Mouse (Mus musculus) cerebellum, postnatal 25 days (tissue): ENCODE measurements around the gene Dnajc7.

Experiments
- DNase-seq, 2 experiments: peaks; one replicate each; pipeline ENCODE4 v3.0.0; 2021; ENCODE audit warnings: mixed read lengths in 2 of 2

Dnajc7 gene

GRCm38 (mm10) chr11:100579116-100579799 is 40.7 kb downstream of the Dnajc7 start:
- no peak for DNase-seq

- no peak for DNase-seq
Observed at GRCm38 (mm10) chr11:100577852-100578599, 41.9 kb downstream of the Dnajc7 start.

- no peak for DNase-seq
Observed at GRCm38 (mm10) chr11:100576256-100576655, 43.7 kb downstream of the Dnajc7 start.

- peak in 1 of 2 experiments; percentile 58 for DNase-seq
Observed at GRCm38 (mm10) chr11:100575484-100575855, 44.5 kb downstream of the Dnajc7 start.

- peak; percentile 66 to 82 for DNase-seq
Observed at GRCm38 (mm10) chr11:100574708-100575483, 45.1 kb downstream of the Dnajc7 start, which contains the start of gene Cnp. Gene Cnp, plus strand, starts transcription at chr11:100574904.

- no peak for DNase-seq
Observed at GRCm38 (mm10) chr11:100574188-100574587, 45.8 kb downstream of the Dnajc7 start.

GRCm38 (mm10) chr11:100571202-100571567 is 48.8 kb downstream of the Dnajc7 start:
- peak; percentile 32 to 48 for DNase-seq

- peak; percentile 74 to 86 for DNase-seq
Observed at GRCm38 (mm10) chr11:100570430-100571201, 49.4 kb downstream of the Dnajc7 start.

GRCm38 (mm10) chr11:100569789-100570188 is 50.2 kb downstream of the Dnajc7 start:
- DNase-seq: no peak

GRCm38 (mm10) chr11:100568692-100569091 is 51.3 kb downstream of the Dnajc7 start:
- no peak for DNase-seq

- DNase-seq: no peak
Observed at GRCm38 (mm10) chr11:100567815-100568245, 52.1 kb downstream of the Dnajc7 start.

GRCm38 (mm10) chr11:100567229-100567628 is 52.7 kb downstream of the Dnajc7 start:
- no peak for DNase-seq

- no peak for DNase-seq
Observed at GRCm38 (mm10) chr11:100564703-100565102, 55.3 kb downstream of the Dnajc7 start.

- DNase-seq: no peak
Observed at GRCm38 (mm10) chr11:100564297-100564696, 55.7 kb downstream of the Dnajc7 start.

- DNase-seq: no peak
Observed at GRCm38 (mm10) chr11:100561748-100562147, 58.2 kb downstream of the Dnajc7 start.

GRCm38 (mm10) chr11:100559476-100559875 is 60.5 kb downstream of the Dnajc7 start:
- DNase-seq: no peak

- no peak for DNase-seq
Observed at GRCm38 (mm10) chr11:100557563-100557962, 62.4 kb downstream of the Dnajc7 start.

- peak; percentile 53 to 72 for DNase-seq
Observed at GRCm38 (mm10) chr11:100555583-100555982, 64.4 kb downstream of the Dnajc7 start.

GRCm38 (mm10) chr11:100552842-100553241 is 67.1 kb downstream of the Dnajc7 start:
- no peak for DNase-seq

- DNase-seq: no peak
Observed at GRCm38 (mm10) chr11:100550101-100550500, 69.9 kb downstream of the Dnajc7 start.

GRCm38 (mm10) chr11:100549466-100549865 is 70.5 kb downstream of the Dnajc7 start:
- DNase-seq: no peak

GRCm38 (mm10) chr11:100548141-100548540 is 71.8 kb downstream of the Dnajc7 start:
- DNase-seq: no peak

- DNase-seq: no peak
Observed at GRCm38 (mm10) chr11:100546955-100547354, 73.0 kb downstream of the Dnajc7 start.
